Mouse (Mus musculus) heart, embryonic 16.5 days (tissue): ENCODE results near the gene Prkce. TPM values are rescaled to one million over a fixed set of nuclear protein-coding genes. Genes with fewer than 3 reads are reported as not detected.

Experiments used
- ATAC-seq: fragments of 200-750 bp; cut with Nextera tagmentation; replicated peaks from 2 replicates; pipeline ENCODE4 v1.8.0; 2017; ENCODE audit warnings: moderate number of reproducible peaks; ENCODE audit not compliant: insufficient read depth, low FRiP score; ENCODE audit errors: extremely low read depth
- H3K27ac ChIP-seq: fragments of 300-500 bp; sonication (generic); 2 replicates; pipeline ENCODE4 v1.5.1; 2014; ENCODE audit warnings: mild to moderate bottlenecking, low read length, control low read depth, moderate library complexity
- H3K27me3 ChIP-seq: fragments of 300-500 bp; sonication (generic); 2 replicates; pipeline ENCODE4 v1.6.1; 2014; ENCODE audit warnings: low read length, mixed read lengths; ENCODE audit not compliant: control insufficient read depth, insufficient read depth
- H3K36me3 ChIP-seq: fragments of 300-500 bp; sonication (generic); 2 replicates; pipeline ENCODE4 v1.6.1; 2014; ENCODE audit not compliant: control insufficient read depth, insufficient read depth
- H3K4me1 ChIP-seq: fragments of 300-500 bp; sonication (generic); 2 replicates; pipeline ENCODE4 v1.6.1; 2014; ENCODE audit warnings: low read length, mixed read lengths; ENCODE audit not compliant: control insufficient read depth, insufficient read depth
- H3K4me2 ChIP-seq: fragments of 300-500 bp; sonication (generic); 2 replicates; pipeline ENCODE4 v1.6.1; 2014; ENCODE audit warnings: low read depth, mild to moderate bottlenecking, control low read depth, low read length
- H3K4me3 ChIP-seq: fragments of 300-500 bp; sonication (generic); 2 replicates; pipeline ENCODE4 v1.5.1; 2014; ENCODE audit warnings: mild to moderate bottlenecking, control low read depth, low read length
- H3K9ac ChIP-seq: fragments of 300-500 bp; sonication (generic); 2 replicates; pipeline ENCODE4 v1.6.1; 2014; ENCODE audit warnings: low read length, control low read depth
- H3K9me3 ChIP-seq: fragments of 300-500 bp; sonication (generic); replicated peaks from 2 replicates; pipeline ENCODE4 v1.6.1; 2016; ENCODE audit warnings: low read length; ENCODE audit not compliant: control insufficient read depth
- WGBS: fragments of 180-500 bp; shearing (Covaris S2); extraction: QIAGEN DNeasy Blood & Tissue Kit; methylation state at CpG from one replicate; pipeline ENCODE4 v1.1.7; 2014; 5-methylcytosine and 5-hydroxymethylcytosine counted together
- polyA plus RNA-seq: library from polyadenylated mRNA; unstranded; fragments of >200 nt; fragmentation: Nextera tagmentation; extraction: Ambion mirVana; gene quantifications from 2 replicates; pipeline ENCODE4 v1.2.1, GENCODE M21; 2015

The Prkce gene
- polyA plus RNA-seq, 1 experiment from 2014 or later: 6.0 TPM

DNA sequence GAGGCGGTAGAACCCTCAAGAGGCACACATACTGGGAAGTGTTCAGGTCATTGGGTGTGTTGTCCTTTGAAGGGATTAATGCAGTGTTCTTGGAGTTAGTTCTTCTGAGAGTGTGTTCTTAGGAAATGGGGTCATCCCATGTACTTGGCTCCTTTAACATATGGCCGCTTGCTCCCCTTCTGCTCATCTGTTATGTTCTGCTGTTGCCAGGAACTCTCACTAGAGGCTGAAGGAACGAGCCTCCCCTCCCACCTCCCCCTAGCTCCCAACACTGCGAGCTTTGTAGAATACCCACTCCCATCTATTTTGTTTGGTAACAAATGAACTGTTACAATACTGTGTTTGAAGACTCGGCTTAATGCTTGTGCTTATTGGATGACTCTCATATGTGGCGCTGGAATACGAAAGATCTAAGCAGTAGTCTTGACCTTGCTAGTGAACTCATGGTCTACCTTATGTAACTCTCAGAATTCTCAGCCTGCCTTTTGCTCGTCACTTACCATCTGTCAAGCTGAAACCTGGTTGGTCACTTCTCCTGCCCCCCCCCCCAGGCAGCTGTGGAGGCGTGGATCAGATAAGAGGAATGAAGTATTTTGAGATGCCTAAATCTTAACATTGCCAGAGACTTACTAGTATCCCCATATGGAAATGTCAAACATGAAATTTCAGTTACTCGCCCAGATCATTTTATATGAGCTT lies 58.1 kb downstream of the Prkce start:
- Histone ChIP-seq H3K36me3 (no peaks in the 10 kb centered on the region), H3K27me3 (no peaks in the 10 kb centered on the region), H3K4me2 (no peak overlapping the region), H3K4me1 (peaks cover 6% of the 10 kb centered on the region; the same call in 1 of the 2 replicates), H3K27ac (no peak overlapping the region), H3K9ac (no peak overlapping the region), H3K4me3 (no peak overlapping the region), H3K9me3 (no peaks in the 10 kb centered on the region)
- 70% methylated on average over 10 of the region's 10 CpGs for WGBS
- no peak for ATAC-seq

DNA sequence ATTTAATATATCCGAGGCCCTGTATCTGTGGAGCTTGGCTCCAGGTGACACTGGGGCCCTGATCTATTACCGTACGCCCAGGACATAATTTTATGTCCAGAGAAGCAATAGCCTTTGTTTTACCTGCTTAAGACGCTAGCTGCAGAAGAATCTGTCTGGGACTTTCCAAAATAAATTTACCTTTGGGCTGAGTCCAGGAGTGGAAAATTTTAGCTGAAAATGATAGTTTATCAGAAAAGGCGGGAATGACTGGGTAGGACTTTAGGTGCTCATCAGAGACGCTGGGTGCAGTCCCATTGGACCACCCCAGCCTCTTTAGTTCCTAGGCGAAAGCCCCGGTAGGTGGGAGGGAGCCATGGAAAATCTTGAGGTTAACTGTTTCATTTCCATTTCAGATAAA lies 58.6 kb downstream of the Prkce start:
- Histone ChIP-seq H3K9me3 (no peaks in the 10 kb centered on the region), H3K9ac (no peak overlapping the region), H3K4me1 (peaks cover 6% of the 10 kb centered on the region; the same call in 1 of the 2 replicates), H3K27me3 (no peaks in the 10 kb centered on the region), H3K4me2 (no peak overlapping the region), H3K36me3 (no peaks in the 10 kb centered on the region), H3K27ac (no peak overlapping the region), H3K4me3 (no peak overlapping the region)
- WGBS: 70% methylated on average over 8 of the region's 8 CpGs
- ATAC-seq: no peak

DNA sequence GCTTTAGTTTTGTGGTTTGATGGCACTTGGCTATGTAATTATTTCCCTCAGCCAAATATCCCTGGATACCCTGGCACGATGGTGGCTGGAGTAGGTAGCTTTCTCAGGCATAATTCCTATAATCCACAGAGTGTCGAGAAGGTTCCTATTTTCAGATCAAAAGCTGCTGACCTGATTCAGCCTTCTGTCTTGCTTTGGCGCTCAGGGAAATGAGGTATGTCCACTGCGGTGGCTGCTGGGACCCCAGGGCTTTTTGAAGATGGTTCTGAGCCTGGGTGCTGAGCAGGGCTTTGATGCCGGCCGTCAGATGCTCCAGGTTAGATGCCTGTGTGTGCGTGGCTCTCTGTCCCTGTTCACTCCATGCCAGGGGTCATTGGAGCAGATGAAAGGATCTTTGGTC lies 59.0 kb downstream of the Prkce start:
- no peak overlapping the region for H3K4me3 ChIP-seq
- no peak overlapping the region for H3K27ac ChIP-seq
- ATAC-seq: no peak
- no peaks in the 10 kb centered on the region for H3K27me3 ChIP-seq
- 78% methylated on average over 7 of the region's 7 CpGs for WGBS
- H3K9ac ChIP-seq: no peak overlapping the region
- no peak overlapping the region for H3K4me2 ChIP-seq
- no peaks in the 10 kb centered on the region for H3K36me3 ChIP-seq
- no peaks in the 10 kb centered on the region for H3K9me3 ChIP-seq
- H3K4me1 ChIP-seq: peaks cover 10% of the 10 kb centered on the region

DNA sequence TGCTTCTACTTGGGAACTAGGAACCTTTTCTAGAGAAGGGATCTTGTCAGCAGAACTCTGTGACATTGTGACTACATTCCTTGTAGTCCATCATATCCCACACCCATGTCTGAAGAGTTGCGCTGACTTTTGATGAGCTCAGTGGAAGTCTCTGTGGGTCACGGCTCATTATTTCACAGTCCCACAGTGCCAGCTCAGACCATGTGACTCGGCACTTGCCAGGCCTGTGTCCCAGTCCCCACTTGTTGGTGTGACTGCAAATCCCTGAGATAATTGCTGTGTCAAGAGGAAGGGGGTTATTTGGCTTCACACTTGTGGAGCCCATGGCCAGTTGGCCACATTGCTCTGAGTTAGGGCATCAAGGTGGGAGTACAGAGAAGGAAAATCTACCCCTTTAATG lies 59.8 kb downstream of the Prkce start:
- H3K27ac ChIP-seq: no peak overlapping the region
- H3K9me3 ChIP-seq: no peaks in the 10 kb centered on the region
- WGBS: 54% methylated on average over 3 of the region's 3 CpGs
- no peak overlapping the region for H3K4me3 ChIP-seq
- H3K9ac ChIP-seq: no peak overlapping the region
- H3K36me3 ChIP-seq: no peaks in the 10 kb centered on the region
- H3K27me3 ChIP-seq: no peaks in the 10 kb centered on the region
- ATAC-seq: no peak; the same call in 1 of the 2 replicates
- H3K4me1 ChIP-seq: peaks cover 17% of the 10 kb centered on the region
- H3K4me2 ChIP-seq: no peak overlapping the region

DNA sequence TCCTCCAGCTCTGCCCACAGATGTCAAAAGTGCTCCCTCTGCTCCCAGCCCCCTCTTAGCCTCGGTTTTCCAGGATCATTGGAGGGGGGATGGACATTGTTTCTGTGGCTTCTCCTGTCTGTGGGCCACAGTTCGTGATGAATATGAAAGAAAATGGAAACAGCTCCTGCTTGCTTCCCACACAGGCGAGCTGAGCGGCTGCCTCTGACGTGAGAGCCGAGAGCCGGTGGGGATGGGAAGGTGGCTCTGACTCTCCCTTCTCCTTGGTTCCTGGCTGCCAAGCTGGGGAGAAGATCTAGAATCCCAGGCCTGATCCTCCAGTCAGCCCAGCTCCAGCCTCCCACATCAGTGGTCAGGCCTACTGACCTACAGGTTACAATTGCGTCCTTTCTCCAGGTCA lies 61.3 kb downstream of the Prkce start:
- Histone ChIP-seq H3K27ac (no peak overlapping the region), H3K9ac (no peak overlapping the region), H3K4me1 (peaks cover 17% of the 10 kb centered on the region), H3K27me3 (no peaks in the 10 kb centered on the region), H3K36me3 (no peaks in the 10 kb centered on the region), H3K9me3 (peaks cover 3% of the 10 kb centered on the region; the same call in 1 of the 2 replicates), H3K4me3 (no peak overlapping the region), H3K4me2 (no peak overlapping the region)
- WGBS: 91% methylated on average over 8 of the region's 8 CpGs
- ATAC-seq: no peak

DNA sequence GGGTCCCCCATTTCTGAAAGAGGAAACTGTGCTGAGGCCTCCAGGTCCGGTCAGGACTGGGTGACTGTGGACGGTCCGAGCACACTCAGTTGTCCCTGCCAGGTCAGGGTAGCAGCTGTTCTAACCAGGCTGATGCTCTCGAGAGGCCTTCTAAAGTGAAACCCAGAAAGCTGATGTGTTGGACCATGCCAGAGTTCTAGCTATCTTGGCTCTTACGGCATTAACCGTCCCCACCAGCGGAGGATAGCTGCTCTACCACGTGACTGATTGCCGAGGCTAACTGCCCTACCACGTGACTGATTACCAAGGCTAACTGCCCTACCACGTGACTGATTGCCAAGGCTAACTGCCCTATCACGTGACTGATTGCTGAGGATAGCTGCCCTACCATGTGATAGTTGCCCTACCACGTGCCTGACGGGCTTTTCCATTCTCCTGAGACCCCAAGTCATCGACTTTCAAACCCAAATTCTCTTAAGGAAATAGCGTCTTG lies 62.6 kb downstream of the Prkce start:
- H3K4me2 ChIP-seq: no peak overlapping the region
- H3K27ac ChIP-seq: no peak overlapping the region
- no peaks in the 10 kb centered on the region for H3K36me3 ChIP-seq
- H3K4me1 ChIP-seq: peaks cover 17% of the 10 kb centered on the region
- no peaks in the 10 kb centered on the region for H3K27me3 ChIP-seq
- no peak overlapping the region for H3K9ac ChIP-seq
- H3K9me3 ChIP-seq: peaks cover 3% of the 10 kb centered on the region; the same call in 1 of the 2 replicates
- 87% methylated on average over 16 of the region's 16 CpGs for WGBS
- H3K4me3 ChIP-seq: no peak overlapping the region
- ATAC-seq: no peak; the same call in 1 of the 2 replicates

DNA sequence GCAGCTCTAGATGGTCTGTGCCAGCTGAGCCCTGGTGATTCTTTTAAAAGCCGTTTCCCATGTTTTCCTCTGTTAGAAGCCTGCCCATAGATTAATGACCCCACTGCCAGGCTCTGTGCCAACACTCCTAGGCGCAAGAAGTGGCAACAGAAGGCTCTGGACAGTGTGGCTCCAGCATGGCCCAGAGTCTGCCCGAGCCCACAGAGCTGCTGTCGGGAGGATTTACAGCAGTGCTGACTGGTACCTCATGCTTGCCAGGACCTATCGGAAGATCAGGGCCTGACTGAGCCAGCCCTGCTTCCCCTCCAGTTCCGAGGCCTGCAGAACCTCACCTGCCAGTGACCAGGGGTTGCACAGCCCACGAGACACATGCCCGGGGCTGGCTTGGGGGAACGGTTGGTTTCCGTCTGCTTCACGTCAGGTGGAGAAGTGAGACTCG lies 64.2 kb downstream of the Prkce start:
- peak overlapping the region; percentile 38 for H3K27ac ChIP-seq
- ATAC-seq: peak; percentile 66; the same call in 1 of the 2 replicates

GRCm38 (mm10) chr17:86232248-86232647 lies 64.7 kb downstream of the Prkce start:
- Histone ChIP-seq H3K4me2 (peak overlapping the region; percentile 20), H3K27ac (peak overlapping the region; percentile 38; the same call in 1 of the 2 replicates), H3K9ac (no peak overlapping the region), H3K36me3 (no peaks in the 10 kb centered on the region), H3K27me3 (no peaks in the 10 kb centered on the region), H3K9me3 (peaks cover 3% of the 10 kb centered on the region; the same call in 1 of the 2 replicates), H3K4me3 (no peak overlapping the region), H3K4me1 (peaks cover 26% of the 10 kb centered on the region)
- 83% methylated on average over 4 of the region's 4 CpGs for WGBS
- no peak for ATAC-seq

More for the DNA sequence above, 64.2 kb downstream of the Prkce start:
- Histone ChIP-seq H3K36me3 (no peaks in the 10 kb centered on the region), H3K9ac (peak overlapping the region; percentile 3; the same call in 1 of the 2 replicates), H3K27me3 (no peaks in the 10 kb centered on the region), H3K4me1 (peaks cover 22% of the 10 kb centered on the region), H3K4me2 (peak overlapping the region; percentile 20), H3K4me3 (no peak overlapping the region), H3K9me3 (peaks cover 3% of the 10 kb centered on the region; the same call in 1 of the 2 replicates)
- 37% methylated on average over 12 of the region's 12 CpGs for WGBS

DNA sequence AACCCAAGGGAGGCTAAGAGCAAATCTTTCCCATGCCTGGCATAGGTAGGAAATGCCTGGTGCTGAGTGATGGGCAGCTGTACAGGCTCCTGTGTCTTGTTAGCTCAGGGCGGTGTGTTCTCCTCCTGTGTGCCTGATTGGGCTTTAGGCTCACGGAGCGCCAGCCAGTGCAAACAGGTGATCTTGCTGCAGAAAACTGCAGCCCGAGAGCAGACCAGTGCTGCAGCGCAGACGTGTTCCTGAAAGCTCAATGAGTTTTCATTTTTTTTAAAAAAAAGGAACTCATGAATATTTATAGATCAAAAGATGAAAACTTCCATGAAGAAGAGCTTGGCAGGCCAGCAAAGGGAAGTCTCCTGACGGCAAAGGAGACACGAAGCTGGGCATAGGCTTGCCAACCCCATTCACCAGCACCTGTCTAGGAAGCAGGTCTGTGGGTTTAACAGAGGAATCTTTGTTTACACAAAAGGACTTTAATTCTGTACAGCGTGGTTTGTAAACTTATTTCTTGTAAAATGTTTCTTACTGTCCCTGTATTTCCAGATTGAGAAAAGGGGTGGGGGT lies 67.1 kb downstream of the Prkce start:
- peaks cover 3% of the 10 kb centered on the region; the same call in 1 of the 2 replicates for H3K9me3 ChIP-seq
- 85% methylated on average over 9 of the region's 9 CpGs for WGBS
- peaks cover 20% of the 10 kb centered on the region for H3K4me1 ChIP-seq
- H3K4me2 ChIP-seq: no peak overlapping the region
- no peak overlapping the region for H3K27ac ChIP-seq
- no peak for ATAC-seq
- H3K9ac ChIP-seq: no peak overlapping the region
- H3K27me3 ChIP-seq: no peaks in the 10 kb centered on the region
- no peak overlapping the region for H3K4me3 ChIP-seq
- no peaks in the 10 kb centered on the region for H3K36me3 ChIP-seq
